Mouse (Mus musculus): Measurements from ENCODE around the gene Cpne2. TPM values are rescaled to one million over a fixed set of nuclear protein-coding genes. Genes with fewer than 3 reads are reported as not detected.

Cpne2 gene
- polyA plus RNA-seq, 1 experiment = 28.1 TPM

DNA sequence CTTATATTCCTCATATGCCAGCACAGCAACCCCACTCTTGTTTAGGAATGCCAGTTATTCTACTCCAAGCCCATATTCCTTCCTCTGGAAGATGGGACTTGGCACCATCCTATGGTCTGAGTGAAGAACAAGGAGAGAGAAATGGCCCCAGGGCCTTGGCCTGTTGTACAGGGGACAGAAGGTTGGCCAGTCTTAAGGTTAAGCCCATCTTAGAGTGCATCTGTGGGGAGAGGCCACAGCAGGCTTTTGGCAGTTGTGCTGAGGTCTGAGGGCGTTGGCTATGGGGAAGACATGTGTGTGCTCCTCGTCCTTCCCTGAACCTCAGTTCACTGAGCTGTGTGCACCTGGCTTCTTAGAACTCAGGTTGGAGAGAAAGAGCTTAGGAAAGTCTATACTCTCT lies 19.9 kb downstream of the Cpne2 start:
- H3K4me3 ChIP-seq (ENCODE audit: control insufficient read depth, insufficient read depth, low read length) = no peak overlapping the region
- TF ChIP-seq POLR2A (IDR thresholded peaks at IDR 0.05; ENCODE audit: control insufficient read depth, extremely low read depth, insufficient read depth, low read length, poor library complexity) (no peak), CTCF (IDR thresholded peaks at IDR 0.05; ENCODE audit: borderline replicate concordance, control insufficient read depth, extremely low read depth, insufficient read depth, low read length, poor library complexity) (no peak)
- H3K4me1 ChIP-seq (replicated peaks; ENCODE audit: control insufficient read depth, insufficient read depth, low read length) = peaks cover 7% of the 10 kb centered on the region
- DNase-seq = no peak
- no peak overlapping the region for H3K27ac ChIP-seq (ENCODE audit: control insufficient read depth, insufficient read depth, low read length)
- no peaks in the 10 kb centered on the region for H3K36me3 ChIP-seq (ENCODE audit: control insufficient read depth, insufficient read depth, low read length)
- H3K27me3 ChIP-seq (ENCODE audit: control insufficient read depth, insufficient read depth, low read length) = no peaks in the 10 kb centered on the region
- WGBS = 17% methylated on average over 2 of the region's 2 CpGs

DNA sequence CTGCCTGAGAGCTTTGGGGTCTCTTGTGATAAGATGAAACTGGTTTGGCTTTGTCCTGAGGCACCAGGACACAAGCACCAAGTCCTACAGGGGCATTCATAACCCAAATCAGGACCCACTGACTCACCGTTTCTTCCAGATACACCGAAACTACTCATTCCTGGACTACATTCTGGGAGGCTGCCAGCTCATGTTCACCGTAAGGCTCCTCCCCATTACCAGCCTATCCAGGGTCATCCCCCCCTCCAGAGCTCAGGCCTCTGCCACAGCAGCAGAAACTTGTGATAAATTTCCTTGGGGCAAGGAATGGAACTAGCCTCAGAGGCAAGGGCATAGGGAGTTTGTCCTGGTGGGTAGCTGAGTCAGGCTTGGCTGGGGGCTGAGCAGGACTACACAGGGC lies 24.5 kb downstream of the Cpne2 start:
- no peaks in the 10 kb centered on the region for H3K27me3 ChIP-seq (ENCODE audit: control insufficient read depth, insufficient read depth, low read length)
- no peaks in the 10 kb centered on the region for H3K4me1 ChIP-seq (replicated peaks; ENCODE audit: control insufficient read depth, insufficient read depth, low read length)
- H3K27ac ChIP-seq (ENCODE audit: control insufficient read depth, insufficient read depth, low read length) = no peak overlapping the region
- H3K4me3 ChIP-seq (ENCODE audit: control insufficient read depth, insufficient read depth, low read length) = no peak overlapping the region
- H3K36me3 ChIP-seq (ENCODE audit: control insufficient read depth, insufficient read depth, low read length) = no peaks in the 10 kb centered on the region
- 95% methylated on average over 3 of the region's 3 CpGs for WGBS
- DNase-seq = no peak
- TF ChIP-seq CTCF (IDR thresholded peaks at IDR 0.05; ENCODE audit: borderline replicate concordance, control insufficient read depth, extremely low read depth, insufficient read depth, low read length, poor library complexity) = no peak
- no peak for TF ChIP-seq POLR2A (IDR thresholded peaks at IDR 0.05; ENCODE audit: control insufficient read depth, extremely low read depth, insufficient read depth, low read length, poor library complexity)

DNA sequence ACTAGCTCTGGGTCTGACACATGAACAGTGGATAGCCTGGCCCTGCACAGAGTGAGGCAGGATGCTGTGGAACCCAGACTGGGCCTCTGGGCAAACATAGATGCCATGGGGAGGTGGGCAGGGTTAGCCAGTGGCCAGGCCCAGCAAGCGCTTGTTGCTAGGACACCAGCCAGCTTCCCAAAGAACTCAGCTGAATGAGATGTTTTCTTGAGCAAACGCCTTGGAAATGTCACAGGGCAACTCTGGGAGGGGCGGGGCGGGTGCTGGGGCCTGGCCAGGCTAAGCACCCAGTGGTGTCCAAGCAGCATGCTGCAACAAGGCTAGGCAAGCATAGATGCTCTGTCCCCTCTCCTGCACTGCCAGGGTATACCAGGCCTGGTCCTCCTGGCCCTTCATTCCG lies 28.5 kb downstream of the Cpne2 start:
- H3K27me3 ChIP-seq (ENCODE audit: control insufficient read depth, insufficient read depth, low read length) = no peaks in the 10 kb centered on the region
- TF ChIP-seq POLR2A (IDR thresholded peaks at IDR 0.05; ENCODE audit: control insufficient read depth, extremely low read depth, insufficient read depth, low read length, poor library complexity) (no peak), CTCF (IDR thresholded peaks at IDR 0.05; ENCODE audit: borderline replicate concordance, control insufficient read depth, extremely low read depth, insufficient read depth, low read length, poor library complexity) (no peak)
- WGBS = 96% methylated on average over 5 of the region's 5 CpGs
- no peak for DNase-seq
- H3K27ac ChIP-seq (ENCODE audit: control insufficient read depth, insufficient read depth, low read length) = no peak overlapping the region
- no peaks in the 10 kb centered on the region for H3K36me3 ChIP-seq (ENCODE audit: control insufficient read depth, insufficient read depth, low read length)
- H3K4me3 ChIP-seq (ENCODE audit: control insufficient read depth, insufficient read depth, low read length) = no peak overlapping the region
- no peaks in the 10 kb centered on the region for H3K4me1 ChIP-seq (replicated peaks; ENCODE audit: control insufficient read depth, insufficient read depth, low read length)

DNA sequence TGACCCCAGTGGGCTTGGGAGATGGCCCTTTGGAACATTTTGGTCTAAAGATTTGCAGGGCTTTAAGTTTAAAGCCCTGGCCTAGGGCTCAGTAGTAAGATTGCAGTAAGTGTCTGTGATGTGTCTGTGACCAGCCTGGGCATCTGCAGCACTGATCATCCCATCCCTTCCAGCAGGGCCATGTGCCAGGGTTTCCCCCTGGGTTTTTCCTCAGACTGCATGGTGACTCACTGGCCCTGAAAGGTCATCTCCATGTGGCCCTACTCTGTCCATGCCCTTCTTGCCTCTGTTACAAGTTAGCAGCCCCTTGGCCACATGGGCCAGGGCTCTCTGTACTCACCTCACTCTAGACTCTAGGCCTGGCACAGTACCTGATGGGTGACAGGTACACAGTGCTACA lies 31.6 kb downstream of the Cpne2 start:
- DNase-seq = no peak
- H3K4me3 ChIP-seq (ENCODE audit: control insufficient read depth, insufficient read depth, low read length) = no peak overlapping the region
- H3K36me3 ChIP-seq (ENCODE audit: control insufficient read depth, insufficient read depth, low read length) = no peaks in the 10 kb centered on the region
- no peaks in the 10 kb centered on the region for H3K4me1 ChIP-seq (replicated peaks; ENCODE audit: control insufficient read depth, insufficient read depth, low read length)
- H3K27me3 ChIP-seq (ENCODE audit: control insufficient read depth, insufficient read depth, low read length) = no peaks in the 10 kb centered on the region
- TF ChIP-seq CTCF (IDR thresholded peaks at IDR 0.05; ENCODE audit: borderline replicate concordance, control insufficient read depth, extremely low read depth, insufficient read depth, low read length, poor library complexity) = no peak
- no peak for TF ChIP-seq POLR2A (IDR thresholded peaks at IDR 0.05; ENCODE audit: control insufficient read depth, extremely low read depth, insufficient read depth, low read length, poor library complexity)
- no peak overlapping the region for H3K27ac ChIP-seq (ENCODE audit: control insufficient read depth, insufficient read depth, low read length)

DNA sequence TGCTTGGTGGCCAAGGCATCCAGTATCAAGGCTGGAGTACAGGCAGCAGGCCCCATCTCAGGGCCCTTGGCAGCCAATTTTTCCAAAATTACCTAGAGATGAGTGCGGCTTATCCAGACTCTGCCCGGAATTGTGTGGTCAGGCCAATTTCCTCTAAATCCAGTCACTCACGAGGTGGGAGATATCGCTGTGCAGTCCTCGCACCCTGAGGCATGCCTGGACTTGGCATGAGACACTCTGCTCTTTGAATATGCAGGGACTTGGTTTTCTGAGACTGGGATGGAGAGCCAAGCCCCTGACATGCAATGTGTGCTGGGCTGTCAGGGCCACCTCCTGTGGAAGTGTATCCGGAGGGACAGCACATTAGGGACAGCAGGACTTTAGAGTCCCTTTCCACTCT lies 33.2 kb downstream of the Cpne2 start:
- Histone ChIP-seq H3K4me1 (replicated peaks; ENCODE audit: control insufficient read depth, insufficient read depth, low read length) (no peaks in the 10 kb centered on the region), H3K27me3 (ENCODE audit: control insufficient read depth, insufficient read depth, low read length) (no peaks in the 10 kb centered on the region), H3K27ac (ENCODE audit: control insufficient read depth, insufficient read depth, low read length) (no peak overlapping the region), H3K36me3 (ENCODE audit: control insufficient read depth, insufficient read depth, low read length) (no peaks in the 10 kb centered on the region), H3K4me3 (ENCODE audit: control insufficient read depth, insufficient read depth, low read length) (no peak overlapping the region)
- 87% methylated on average over 6 of the region's 6 CpGs for WGBS
- DNase-seq = no peak
- no peak for TF ChIP-seq POLR2A (IDR thresholded peaks at IDR 0.05; ENCODE audit: control insufficient read depth, extremely low read depth, insufficient read depth, low read length, poor library complexity)
- no peak for TF ChIP-seq CTCF (IDR thresholded peaks at IDR 0.05; ENCODE audit: borderline replicate concordance, control insufficient read depth, extremely low read depth, insufficient read depth, low read length, poor library complexity)

DNA sequence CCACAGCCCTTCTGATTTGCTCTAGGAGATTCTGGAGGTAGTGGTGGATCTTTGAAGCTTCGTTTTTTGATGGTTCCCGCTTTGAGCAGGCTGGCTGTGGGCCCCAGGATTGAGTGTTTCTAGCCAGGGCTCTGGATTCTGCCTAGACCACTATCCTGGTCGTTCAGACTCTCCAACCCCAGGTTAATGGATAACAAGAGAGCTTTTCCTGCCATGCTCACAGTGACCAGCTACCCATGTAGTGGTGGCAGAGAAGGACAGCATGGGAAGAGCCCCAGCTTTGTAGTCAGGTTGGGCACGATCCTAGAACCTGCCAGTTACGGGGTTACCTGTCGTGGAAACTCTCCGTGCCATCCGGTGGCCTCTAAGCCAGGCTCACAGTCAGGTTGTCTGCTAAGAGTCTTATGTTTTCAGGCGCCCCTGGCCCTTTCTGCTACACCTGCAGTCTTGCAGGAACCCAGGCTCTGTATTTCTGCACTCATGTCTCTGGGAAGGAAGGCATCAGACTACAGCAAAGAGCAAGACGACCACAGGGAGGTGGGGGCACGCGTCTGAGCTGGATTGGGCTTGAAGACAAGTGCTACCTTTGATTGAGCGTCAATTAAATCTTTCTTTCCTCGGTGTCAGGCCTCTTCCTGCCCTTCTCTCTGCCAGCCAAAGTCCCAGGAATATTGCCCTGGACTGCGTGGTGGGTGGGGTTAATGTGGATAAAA lies 33.8 kb downstream of the Cpne2 start:
- H3K4me3 ChIP-seq (ENCODE audit: control insufficient read depth, insufficient read depth, low read length) = no peak overlapping the region
- H3K27me3 ChIP-seq (ENCODE audit: control insufficient read depth, insufficient read depth, low read length) = no peaks in the 10 kb centered on the region
- no peaks in the 10 kb centered on the region for H3K4me1 ChIP-seq (replicated peaks; ENCODE audit: control insufficient read depth, insufficient read depth, low read length)
- DNase-seq = no peak
- no peak overlapping the region for H3K27ac ChIP-seq (ENCODE audit: control insufficient read depth, insufficient read depth, low read length)
- TF ChIP-seq POLR2A (IDR thresholded peaks at IDR 0.05; ENCODE audit: control insufficient read depth, extremely low read depth, insufficient read depth, low read length, poor library complexity) = no peak; the same call in 1 of the 2 replicates
- TF ChIP-seq CTCF (IDR thresholded peaks at IDR 0.05; ENCODE audit: borderline replicate concordance, control insufficient read depth, extremely low read depth, insufficient read depth, low read length, poor library complexity) = no peak
- WGBS = 90% methylated on average over 15 of the region's 15 CpGs
- H3K36me3 ChIP-seq (ENCODE audit: control insufficient read depth, insufficient read depth, low read length) = no peaks in the 10 kb centered on the region

All from thymus, adult 2 months (tissue).